Mouse (Mus musculus) cortical plate, adult 2 months (tissue): ENCODE measurements around the gene Ppfia3. TPM values are rescaled to one million over a fixed set of nuclear protein-coding genes. Genes with fewer than 3 reads are reported as not detected.

Experiments
- H3K27ac ChIP-seq: fragments of 200-500 bp; 2 replicates; pipeline ENCODE4 v1.5.1; 2012; ENCODE audit warnings: low read length, control low read depth, inconsistent platforms; ENCODE audit not compliant: insufficient read depth
- H3K4me1 ChIP-seq: fragments of 200-500 bp; 2 replicates; pipeline ENCODE4 v1.6.1; 2011; ENCODE audit warnings: low read length; ENCODE audit not compliant: control insufficient read depth, insufficient read depth
- H3K4me3 ChIP-seq: fragments of 200-500 bp; 2 replicates; pipeline ENCODE4 v1.5.1; 2011; ENCODE audit warnings: mild to moderate bottlenecking, low read length, control low read depth; ENCODE audit not compliant: insufficient read depth
- CTCF ChIP-seq: fragments of 200-500 bp; IDR thresholded peaks from 2 replicates; pipeline ENCODE4 v1.5.1; 2011; ENCODE audit warnings: mild to moderate bottlenecking, control low read depth, low read length; ENCODE audit not compliant: insufficient read depth; ENCODE audit errors: extremely low read depth
- POLR2A ChIP-seq: fragments of 200-500 bp; IDR thresholded peaks from 2 replicates; pipeline ENCODE4 v1.6.1; 2011; ENCODE audit warnings: mild to moderate bottlenecking, low read length, control low read depth; ENCODE audit not compliant: insufficient read depth; ENCODE audit errors: extremely low read depth
- polyA plus RNA-seq: library from polyadenylated mRNA; depleted of rRNA; stranded (reverse); fragments of >200 nt; gene quantifications from 2 replicates; pipeline ENCODE4 v1.2.3, GENCODE M21; 2012

The Ppfia3 gene
- polyA plus RNA-seq, 1 experiment = 167 TPM

GRCm38 (mm10) chr7:45353041-45353440 lies 13.8 kb downstream of the Ppfia3 start:
- Histone ChIP-seq H3K4me3 (no peak overlapping the region), H3K27ac (no peak overlapping the region), H3K4me1 (no peaks in the 10 kb centered on the region)
- TF ChIP-seq POLR2A (no peak), CTCF (no peak)

GRCm38 (mm10) chr7:45346905-45347304 lies 19.9 kb downstream of the Ppfia3 start:
- Histone ChIP-seq H3K4me1 (no peaks in the 10 kb centered on the region), H3K4me3 (no peak overlapping the region), H3K27ac (no peak overlapping the region)
- TF ChIP-seq POLR2A = no peak
- no peak for TF ChIP-seq CTCF

GRCm38 (mm10) chr7:45343543-45343942 lies 23.3 kb downstream of the Ppfia3 start:
- Histone ChIP-seq H3K4me1 (no peaks in the 10 kb centered on the region), H3K4me3 (no peak overlapping the region), H3K27ac (no peak overlapping the region)
- 0 out of 2 replicates have a peak, but pooled peaks have one; percentile 21 for TF ChIP-seq CTCF
- TF ChIP-seq POLR2A = no peak

GRCm38 (mm10) chr7:45342081-45342480 lies 24.7 kb downstream of the Ppfia3 start:
- H3K27ac ChIP-seq = no peak overlapping the region
- H3K4me1 ChIP-seq = peaks cover 2% of the 10 kb centered on the region; the same call in 1 of the 2 replicates

GRCm38 (mm10) chr7:45341303-45341702 lies 25.5 kb downstream of the Ppfia3 start:
- TF ChIP-seq POLR2A (no peak), CTCF (peak; percentile 73)
- no peak overlapping the region for H3K27ac ChIP-seq
- H3K4me3 ChIP-seq = no peak overlapping the region
- H3K4me1 ChIP-seq = peaks cover 2% of the 10 kb centered on the region; the same call in 1 of the 2 replicates

More at GRCm38 (mm10) chr7:45342081-45342480, 24.7 kb downstream of the Ppfia3 start:
- TF ChIP-seq CTCF (no peak), POLR2A (no peak)
- no peak overlapping the region for H3K4me3 ChIP-seq

GRCm38 (mm10) chr7:45340669-45341068 lies 26.1 kb downstream of the Ppfia3 start:
- no peak overlapping the region for H3K27ac ChIP-seq
- peaks cover 2% of the 10 kb centered on the region; the same call in 1 of the 2 replicates for H3K4me1 ChIP-seq
- TF ChIP-seq POLR2A = no peak
- TF ChIP-seq CTCF = no peak
- H3K4me3 ChIP-seq = no peak overlapping the region

- no peak for TF ChIP-seq POLR2A
- no peak for TF ChIP-seq CTCF
- no peak overlapping the region for H3K27ac ChIP-seq
- no peak overlapping the region for H3K4me3 ChIP-seq
- peaks cover 2% of the 10 kb centered on the region; the same call in 1 of the 2 replicates for H3K4me1 ChIP-seq
Measured at GRCm38 (mm10) chr7:45340066-45340442, 26.8 kb downstream of the Ppfia3 start.

GRCm38 (mm10) chr7:45339410-45340065 lies 27.3 kb downstream of the Ppfia3 start:
- no peak for TF ChIP-seq CTCF
- TF ChIP-seq POLR2A = 0 out of 2 replicates have a peak, but pooled peaks have one; percentile 25
- peaks cover 2% of the 10 kb centered on the region; the same call in 1 of the 2 replicates for H3K4me1 ChIP-seq
- no peak overlapping the region for H3K4me3 ChIP-seq
- no peak overlapping the region for H3K27ac ChIP-seq

GRCm38 (mm10) chr7:45338161-45338911 lies 28.5 kb downstream of the Ppfia3 start:
- no peak overlapping the region for H3K27ac ChIP-seq
- TF ChIP-seq CTCF (no peak), POLR2A (no peak)
- H3K4me1 ChIP-seq = peaks cover 2% of the 10 kb centered on the region; the same call in 1 of the 2 replicates
- no peak overlapping the region for H3K4me3 ChIP-seq

GRCm38 (mm10) chr7:45337469-45337868 lies 29.4 kb downstream of the Ppfia3 start:
- no peak for TF ChIP-seq CTCF
- TF ChIP-seq POLR2A = no peak
- Histone ChIP-seq H3K27ac (no peak overlapping the region), H3K4me1 (peaks cover 2% of the 10 kb centered on the region; the same call in 1 of the 2 replicates), H3K4me3 (no peak overlapping the region)
